Mouse (Mus musculus): ENCODE data around the gene Olfr1362.

Olfr1362 gene

DNA sequence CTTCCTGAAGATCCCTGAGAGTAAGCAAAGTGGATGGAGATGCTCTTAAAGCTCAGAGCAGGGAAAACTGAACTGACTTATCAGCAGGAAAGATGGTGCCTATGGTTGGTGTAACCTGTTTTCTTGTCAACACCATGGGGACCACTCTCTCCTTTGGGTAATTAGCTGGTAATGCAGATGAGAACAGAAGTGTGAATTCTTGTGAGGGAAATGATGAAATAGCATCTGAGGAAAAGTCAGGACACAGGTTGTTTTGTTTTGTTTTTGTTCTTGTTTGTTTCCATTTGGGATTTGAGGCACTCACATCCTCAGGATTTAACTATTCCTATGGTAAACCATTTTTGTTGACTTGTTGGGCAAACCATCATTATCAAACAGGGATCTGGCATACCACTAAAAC, at the start of gene Olfr1362:
Olfr1362 (minus strand) TSS at position 101 of the 400 bp plus-strand sequence.
- no peak for DNase-seq (ENCODE audit: low spot score in 2 of 2)

DNA sequence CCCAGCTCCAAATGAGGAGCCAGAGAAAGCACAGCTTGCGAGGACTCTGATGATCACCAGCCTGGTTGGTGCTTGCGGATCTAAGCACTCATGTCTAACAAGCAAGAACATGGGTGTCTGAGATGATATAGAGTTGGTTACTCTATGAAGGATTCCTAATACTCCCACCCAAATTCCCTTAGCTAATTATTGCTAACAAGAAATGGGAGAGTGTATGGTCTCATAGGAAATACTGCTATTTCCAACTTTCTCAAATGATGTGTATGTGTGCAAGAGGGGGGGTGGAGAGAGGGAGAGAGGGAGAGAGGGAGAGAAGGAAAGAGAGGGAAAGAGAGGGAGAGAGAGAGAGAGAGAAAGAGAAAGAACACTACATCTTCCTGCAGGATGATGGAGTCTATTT, 49.5 kb upstream of the Olfr1362 start, which contains the start of gene Olfr1361:
Olfr1361 (minus strand) TSS at position 101 of the 400 bp plus-strand sequence.
- DNase-seq (ENCODE audit: low spot score in 2 of 2) = no peak

DNA sequence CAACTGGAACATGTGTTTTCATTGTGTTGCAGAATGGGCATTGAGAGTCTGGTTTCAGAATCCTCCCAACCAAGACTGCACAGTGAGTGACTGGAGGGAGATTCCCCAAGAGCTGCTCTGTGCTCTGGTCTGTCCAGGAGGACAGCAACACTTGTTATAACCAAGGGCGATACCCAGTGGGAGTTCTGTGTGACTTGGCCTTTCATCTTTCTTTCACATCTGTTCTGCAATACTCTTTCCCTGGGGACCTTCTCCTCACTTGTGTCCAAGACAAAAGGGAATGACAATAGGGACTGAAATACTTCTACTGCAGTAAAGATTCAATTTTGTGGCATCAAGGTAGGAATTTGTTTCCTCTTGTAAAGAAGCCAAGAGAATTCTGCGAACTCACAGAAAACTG, 28.6 kb upstream of the Olfr1362 start, which contains the start of gene Olfr11:
Olfr11 (minus strand) TSS at position 101 of the 400 bp plus-strand sequence.
- no peak for DNase-seq (ENCODE audit: low spot score in 2 of 2)

DNA sequence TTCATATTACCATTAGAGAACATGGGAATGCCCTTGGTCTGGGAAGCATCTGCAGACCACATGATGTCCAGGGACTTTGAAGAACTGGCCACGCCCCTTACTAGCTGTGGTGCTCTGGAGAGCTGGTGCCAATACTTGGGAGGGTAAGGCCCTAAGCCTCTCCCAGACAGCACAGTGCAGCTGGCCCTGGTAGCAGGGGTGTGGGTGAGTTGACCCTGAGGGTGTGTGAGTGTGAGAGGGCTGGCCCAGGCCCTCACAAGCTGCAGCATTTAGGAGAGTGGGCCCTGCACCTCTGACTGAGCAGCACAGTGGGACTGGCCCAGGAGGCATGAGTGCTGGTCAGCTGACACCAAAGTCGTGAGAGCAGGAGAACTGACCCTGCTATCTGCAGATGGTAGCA, 22.2 kb downstream of the Olfr1362 start:
- DNase-seq (ENCODE audit: low spot score in 2 of 2) = no peak

DNA sequence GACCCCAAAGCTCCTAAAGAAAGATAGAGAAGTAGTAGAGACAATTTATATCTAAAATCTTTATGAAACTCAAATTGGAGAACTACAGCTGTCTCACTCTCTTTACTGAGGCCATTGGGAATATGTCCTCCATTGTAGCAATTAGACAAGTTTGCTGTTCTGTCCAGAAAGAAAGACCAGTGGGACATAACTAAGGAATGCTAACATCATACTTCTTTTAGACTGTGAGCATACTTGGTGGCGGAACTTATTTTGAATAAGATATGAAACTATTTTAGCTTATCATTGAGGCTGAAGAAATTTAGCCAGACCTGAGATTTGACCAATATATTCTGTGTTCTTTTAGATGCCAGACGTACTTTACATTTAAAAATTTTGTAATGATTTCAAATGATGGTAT, 32.2 kb downstream of the Olfr1362 start, which contains the start of gene Olfr1364:
Olfr1364 (minus strand) TSS at position 101 of the 400 bp plus-strand sequence.
- no peak for DNase-seq (ENCODE audit: low spot score in 2 of 2)
